Mouse (Mus musculus) left cerebral cortex, postnatal 10 days (tissue): ENCODE results near the gene Sec14l2. TPM values are rescaled to one million over a fixed set of nuclear protein-coding genes. Genes with fewer than 3 reads are reported as not detected.
A peak's percentile ranks its signal among the peaks of the same experiment; 100 is the strongest.

Experiments used
- DNase-seq, 2 experiments: peaks; one replicate each; pipeline ENCODE4 v3.0.0; 2021 to 2022; ENCODE audit warnings: low spot score in 2 of 2, mixed read lengths in 1 of 2; ENCODE audit errors: extremely low spot score in 1 of 2
- intact Hi-C: fragments of 180-260 bp; cut with DNase I; formaldehyde crosslinking; loops from one replicate; pipeline ENCODE4 v1.15.1; 2025
- microRNA-seq: library from miRNA; unstranded; fragments of <30 nt; microRNA quantifications from one replicate; pipeline ENCODE4 v1.2.0, GENCODE M21; 2022
- total RNA-seq, 2 experiments: library from RNA; stranded (reverse); gene quantifications; 2 replicates each; pipeline ENCODE4 v1.2.3; 2021

Gene Sec14l2
- total RNA-seq, 2 experiments from 2014 or later, result 14.0 to 14.4 TPM

GRCm38 (mm10) chr11:4080219-4080618 lies 43.0 kb downstream of the Sec14l2 start:
- peak in 1 of 2 experiments; percentile 59 for DNase-seq
- intact Hi-C loops, result no loop called here

- intact Hi-C loops, result no loop called here
- no peak for DNase-seq
These were observed 44.8 kb downstream of the Sec14l2 start for GRCm38 (mm10) chr11:4078267-4078933.

- intact Hi-C loops, result no loop called here
- no peak for DNase-seq
These were observed 46.6 kb downstream of the Sec14l2 start for GRCm38 (mm10) chr11:4076633-4077032.

GRCm38 (mm10) chr11:4069664-4070063 lies 53.6 kb downstream of the Sec14l2 start:
- intact Hi-C loops, result no loop called here
- peak in 1 of 2 experiments; percentile 35 for DNase-seq

- no peak for DNase-seq
- intact Hi-C loops, result no loop called here
These were observed 58.5 kb downstream of the Sec14l2 start, which contains the start of gene Sec14l3 for GRCm38 (mm10) chr11:4064627-4065122. Gene Sec14l3 (plus strand): TSS chr11:4064841.

GRCm38 (mm10) chr11:4062981-4063380 lies 60.2 kb downstream of the Sec14l2 start:
- intact Hi-C loops, result no loop called here
- DNase-seq, result no peak

- DNase-seq, result no peak
- intact Hi-C loops, result no loop called here
These were observed 60.7 kb downstream of the Sec14l2 start for GRCm38 (mm10) chr11:4062523-4062922.

DNA sequence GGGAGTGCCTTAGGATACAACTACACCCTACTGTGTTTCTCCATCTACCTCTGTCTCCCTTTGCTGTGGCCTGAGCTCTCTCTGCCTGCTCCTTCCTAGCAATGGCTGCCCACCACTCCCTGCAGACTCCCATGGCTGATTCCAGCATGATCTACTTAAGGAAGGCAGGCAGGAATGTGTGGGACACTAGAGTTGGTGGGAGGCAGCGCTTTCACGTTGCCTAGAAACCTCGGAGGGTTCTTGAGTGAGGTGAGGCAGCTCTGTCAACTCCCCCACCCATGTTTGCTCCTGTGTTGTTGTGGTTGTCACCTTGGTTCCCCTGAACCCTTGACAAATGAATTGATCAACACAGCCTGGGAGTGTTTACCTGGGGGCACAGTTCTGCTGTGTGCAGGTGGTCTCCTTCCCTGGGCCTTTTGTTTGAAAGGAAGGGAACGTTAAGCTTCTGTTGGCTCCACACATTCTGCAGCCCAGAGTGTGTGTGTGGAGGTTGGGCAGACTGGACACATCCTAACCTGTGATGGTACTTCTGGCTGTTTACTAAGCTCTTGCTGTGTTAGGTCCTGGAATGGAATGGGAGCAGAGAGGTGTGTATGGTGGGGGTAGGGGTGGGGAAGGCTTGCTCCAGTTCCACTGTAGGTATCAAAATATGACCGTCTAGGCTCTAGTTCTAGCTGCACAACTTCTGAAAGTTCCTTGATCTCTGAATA lies 62.2 kb downstream of the Sec14l2 start:
- DNase-seq, result no peak
- intact Hi-C loops, result no loop called here

DNA sequence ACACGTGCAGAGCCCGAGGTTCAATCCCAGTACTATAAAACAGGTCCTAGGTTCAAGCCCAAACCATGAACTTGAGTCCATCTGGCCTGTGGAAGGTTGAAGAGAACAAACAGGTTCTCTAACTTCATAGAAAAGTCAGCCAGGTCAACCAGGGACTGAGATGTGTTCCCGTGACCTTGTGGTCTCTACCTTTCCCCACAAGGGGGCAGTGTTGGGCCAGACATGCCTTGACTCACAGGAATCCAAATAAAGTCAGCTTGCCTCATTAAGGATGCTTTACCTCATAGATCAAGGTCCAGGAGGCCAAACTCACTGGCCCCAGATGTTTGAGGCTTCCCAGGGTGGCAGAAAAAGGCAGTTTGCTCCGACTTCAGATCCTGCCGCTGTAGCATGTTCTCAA lies 69.6 kb downstream of the Sec14l2 start:
- DNase-seq, result peak; percentile 36 to 62
- intact Hi-C loops, result no loop called here

DNA sequence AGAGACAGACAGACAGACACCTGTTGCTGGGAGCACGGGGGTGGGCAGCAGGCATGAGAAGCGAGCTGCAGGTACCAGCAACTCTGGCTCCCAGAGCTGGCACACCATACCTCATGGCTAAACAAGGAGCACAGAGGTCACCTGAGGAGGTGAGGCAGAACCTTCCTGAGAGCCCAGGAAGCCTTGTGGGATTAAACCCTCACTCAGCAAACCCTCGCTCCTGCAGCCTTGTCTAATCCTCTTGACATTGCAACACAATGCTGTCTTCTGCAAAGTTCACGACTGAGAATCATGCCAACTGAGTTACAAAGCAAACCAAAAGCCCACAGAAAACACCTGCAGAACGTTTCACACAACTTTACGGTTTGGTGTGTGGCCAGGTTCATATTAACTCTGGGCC lies 74.8 kb downstream of the Sec14l2 start:
- DNase-seq, result peak in 1 of 2 experiments; percentile 13
- intact Hi-C loops, result no loop called here

DNA sequence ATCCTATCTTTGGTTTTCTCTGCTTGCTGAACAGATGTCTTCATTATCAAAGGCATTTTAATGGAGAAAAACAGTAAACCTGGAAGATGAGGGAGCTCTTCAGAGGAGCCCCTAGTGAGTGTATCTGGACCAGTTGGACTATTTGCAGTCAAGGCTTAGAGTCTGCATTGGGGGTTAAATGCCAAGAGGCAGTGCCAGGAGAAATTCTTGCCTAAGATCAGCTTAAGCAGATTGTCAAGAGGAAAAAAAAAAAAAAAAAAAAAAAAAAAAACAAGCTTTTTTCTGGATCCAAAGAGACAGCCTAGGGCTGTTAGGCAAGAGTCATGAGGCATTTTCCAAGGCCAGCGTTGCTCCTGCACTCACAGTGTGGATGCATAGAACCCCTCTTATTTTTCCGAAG lies 75.4 kb downstream of the Sec14l2 start:
- intact Hi-C loops, result no loop called here
- DNase-seq, result no peak

Small RNA genes within 50 kb of the gene (microRNA-seq; reads per million reads assigned to microRNA genes)
- gene Mir3060, result 4.3 reads per million, percentile 15 among the genes with 10 or more reads in this experiment

Other genes starting within 250 kb of the Sec14l2 start
- gene 4921536K21Rik, start 228.3 kb downstream of the Sec14l2 start, total RNA-seq, result under 1 TPM; 0.62 to 0.65 TPM
- 10 to 100 TPM; 18.8 to 21.0 TPM for gene Dusp18, start 228.2 kb downstream of the Sec14l2 start, total RNA-seq
- gene Slc35e4, start 208.8 kb downstream of the Sec14l2 start, total RNA-seq, result 10 to 100 TPM; 25.2 to 27.7 TPM
- gene Tcn2, start 191.3 kb downstream of the Sec14l2 start, total RNA-seq, result 10 to 100 TPM; 13.0 to 14.5 TPM
- 10 to 100 TPM; 34.3 to 47.9 TPM for gene Pes1, start 159.4 kb downstream of the Sec14l2 start, total RNA-seq
- under 1 TPM; 0.28 TPM for gene 4930556J24Rik, start 146.6 kb downstream of the Sec14l2 start, total RNA-seq
- gene Gal3st1, start 139.8 kb downstream of the Sec14l2 start, total RNA-seq, result 1 to 10 TPM; 9.2 to 9.9 TPM
- under 1 TPM in 1 of 2 experiments, not detected in 1; 0.11 TPM for gene Sec14l4, start 92.0 kb downstream of the Sec14l2 start, total RNA-seq
- gene Sec14l3, start 58.6 kb downstream of the Sec14l2 start, total RNA-seq, result 1 to 10 TPM; 2.3 to 3.6 TPM
- 10 to 100 TPM; 59.4 to 73.7 TPM for gene Mtfp1, start 28.0 kb downstream of the Sec14l2 start, total RNA-seq
- 10 to 100 TPM; 43.4 to 45.8 TPM for gene Rnf215, start 11.8 kb upstream of the Sec14l2 start, total RNA-seq
- gene Ccdc157, start 36.9 kb upstream of the Sec14l2 start, total RNA-seq, result 10 to 100 TPM; 13.8 to 15.5 TPM
- gene Sf3a1, start 36.9 kb upstream of the Sec14l2 start, total RNA-seq, result 10 to 100 TPM; 73.9 to 75.1 TPM
- gene Tbc1d10a, start 63.4 kb upstream of the Sec14l2 start, total RNA-seq, result 10 to 100 TPM; 27.4 to 27.8 TPM
- 1 to 10 TPM; 2.1 to 5.2 TPM for gene Castor1, start 94.8 kb upstream of the Sec14l2 start, total RNA-seq
- not detected for gene Osm, start 113.0 kb upstream of the Sec14l2 start, total RNA-seq
- gene Lif, start 134.1 kb upstream of the Sec14l2 start, total RNA-seq, result under 1 TPM in 1 of 2 experiments, not detected in 1; 0.09 TPM